Mouse (Mus musculus): ENCODE data around the gene Ttc34. TPM values are rescaled to one million over a fixed set of nuclear protein-coding genes. Genes with fewer than 3 reads are reported as not detected.

Gene Ttc34
- not detected for polyA plus RNA-seq (2015; fragmentation: Illumina TruSeq; extraction: RNeasy Lipid Tissue Mini Kit (QIAGEN cat#74804); ENCODE audit: insufficient read depth, low replicate concordance)

GRCm38 (mm10) chr4:154837170-154837569, at the start of gene Ttc34:
TSS of gene Ttc34 (plus strand) at chr4:154837459.

DNA sequence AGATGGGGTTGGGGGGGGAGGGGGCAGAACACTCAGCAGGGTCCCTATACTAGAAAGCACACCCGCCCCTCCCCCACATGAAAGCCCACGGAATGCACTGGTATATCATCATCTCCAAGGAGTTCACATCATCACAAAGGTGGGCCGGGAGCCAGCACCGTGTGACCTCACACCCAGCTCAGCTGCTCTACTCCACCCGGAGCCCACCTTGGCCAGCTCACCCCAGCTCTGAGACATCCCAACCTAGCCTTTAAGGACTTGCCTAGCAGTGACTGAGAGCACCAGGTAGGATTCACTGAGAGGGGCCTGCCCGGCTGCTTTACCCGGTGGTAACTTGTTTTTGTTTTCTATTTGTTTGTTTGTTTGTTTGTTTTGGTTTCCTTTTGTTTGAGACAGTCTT, 32.2 kb downstream of the Ttc34 start, which contains the start of gene Mmel1:
TSS of gene Mmel1 (plus strand) at position 146 of the 400 bp plus-strand sequence.

GRCm38 (mm10) chr4:154898506-154899446, 61.5 kb downstream of the Ttc34 start, which contains the start of gene Fam213b:
TSS of gene Fam213b (minus strand) at chr4:154899135.

Other genes with a start within 250 kb of the Ttc34 start
- 1.4 TPM for gene Prdm16, start 200.6 kb upstream of the Ttc34 start, polyA plus RNA-seq (2015; fragmentation: Illumina TruSeq; extraction: RNeasy Lipid Tissue Mini Kit (QIAGEN cat#74804); ENCODE audit: insufficient read depth, low replicate concordance)
- not detected for gene Actrt2, start 169.6 kb upstream of the Ttc34 start, polyA plus RNA-seq (2015; fragmentation: Illumina TruSeq; extraction: RNeasy Lipid Tissue Mini Kit (QIAGEN cat#74804); ENCODE audit: insufficient read depth, low replicate concordance)
- not detected for gene Mmel1, start 32.1 kb downstream of the Ttc34 start, polyA plus RNA-seq (2015; fragmentation: Illumina TruSeq; extraction: RNeasy Lipid Tissue Mini Kit (QIAGEN cat#74804); ENCODE audit: insufficient read depth, low replicate concordance)
- gene Fam213b, start 61.7 kb downstream of the Ttc34 start, polyA plus RNA-seq (2015; fragmentation: Illumina TruSeq; extraction: RNeasy Lipid Tissue Mini Kit (QIAGEN cat#74804); ENCODE audit: insufficient read depth, low replicate concordance): 13.9 TPM
- 38.5 TPM for gene Tnfrsf14, start 91.1 kb downstream of the Ttc34 start, polyA plus RNA-seq (2015; fragmentation: Illumina TruSeq; extraction: RNeasy Lipid Tissue Mini Kit (QIAGEN cat#74804); ENCODE audit: insufficient read depth, low replicate concordance)
- gene Hes5, start 123.5 kb downstream of the Ttc34 start, polyA plus RNA-seq (2015; fragmentation: Illumina TruSeq; extraction: RNeasy Lipid Tissue Mini Kit (QIAGEN cat#74804); ENCODE audit: insufficient read depth, low replicate concordance): 0.94 TPM
- 39.0 TPM for gene Pank4, start 126.7 kb downstream of the Ttc34 start, polyA plus RNA-seq (2015; fragmentation: Illumina TruSeq; extraction: RNeasy Lipid Tissue Mini Kit (QIAGEN cat#74804); ENCODE audit: insufficient read depth, low replicate concordance)
- gene Plch2, start 219.3 kb downstream of the Ttc34 start, polyA plus RNA-seq (2015; fragmentation: Illumina TruSeq; extraction: RNeasy Lipid Tissue Mini Kit (QIAGEN cat#74804); ENCODE audit: insufficient read depth, low replicate concordance): not detected
- gene Pex10, start 229.6 kb downstream of the Ttc34 start, polyA plus RNA-seq (2015; fragmentation: Illumina TruSeq; extraction: RNeasy Lipid Tissue Mini Kit (QIAGEN cat#74804); ENCODE audit: insufficient read depth, low replicate concordance): 6.9 TPM
- gene Rer1, start 248.9 kb downstream of the Ttc34 start, polyA plus RNA-seq (2015; fragmentation: Illumina TruSeq; extraction: RNeasy Lipid Tissue Mini Kit (QIAGEN cat#74804); ENCODE audit: insufficient read depth, low replicate concordance): 127 TPM
- 1.4 TPM for gene Morn1, start 249.1 kb downstream of the Ttc34 start, polyA plus RNA-seq (2015; fragmentation: Illumina TruSeq; extraction: RNeasy Lipid Tissue Mini Kit (QIAGEN cat#74804); ENCODE audit: insufficient read depth, low replicate concordance)

Measured in spleen, adult 10 weeks (tissue).